Mouse (Mus musculus) neutrophil, adult 83 days (primary cell): ENCODE measurements around the gene Gng4. TPM values are rescaled to one million over a fixed set of nuclear protein-coding genes. Genes with fewer than 3 reads are reported as not detected.

Source experiments
- total RNA-seq, 2 experiments: library from RNA; stranded (reverse); gene quantifications; one replicate each; pipeline ENCODE4 v1.2.4; 2023

Gng4 gene
- under 1 TPM; 0.24 to 0.61 TPM for total RNA-seq

GRCm38 (mm10) chr13:13783894-13784419, at the start of gene Gng4:
Gng4 (plus strand) TSS chr13:13784059.

Other genes with a start within 250 kb of the Gng4 start
- 100 to 1,000 TPM; 458 to 553 TPM for gene Lyst, start 193.7 kb upstream of the Gng4 start, total RNA-seq
- gene B3galnt2, start 170.4 kb downstream of the Gng4 start, total RNA-seq = 10 to 100 TPM; 13.9 to 16.4 TPM